Mouse (Mus musculus): Measurements from ENCODE around the gene Dennd1c. TPM values are rescaled to one million over a fixed set of nuclear protein-coding genes. Genes with fewer than 3 reads are reported as not detected.

Dennd1c gene
- polyA plus RNA-seq (2015; fragmentation: Nextera tagmentation; extraction: Ambion mirVana): 7.4 and 8.1 TPM in 2 replicates

- no peaks in the 10 kb centered on the region for H3K9me3 ChIP-seq (ENCODE audit: control insufficient read depth, low read length)
- peak within 1 kb of the TSS; percentile 38 for H3K9ac ChIP-seq (ENCODE audit: low read depth, low read length)
- no peak within 1 kb of the TSS for H3K4me2 ChIP-seq (ENCODE audit: low read depth, low read length)
- 0 out of 2 replicates have a peak, but pooled peaks cover 6% of the 10 kb centered on the region for H3K4me1 ChIP-seq (ENCODE audit: control insufficient read depth, insufficient read depth, low read length)
- no peak within 1 kb of the TSS for H3K4me3 ChIP-seq (ENCODE audit: low read length)
- ATAC-seq: peak; percentile 14; the same call in 1 of the 2 replicates
- 0 out of 2 replicates have a peak within 1 kb of the TSS, but pooled peaks have one; percentile 5 for H3K27ac ChIP-seq (ENCODE audit: low read length)
- WGBS: 43% methylated on average over 6 of the region's 6 CpGs
- H3K27me3 ChIP-seq (replicated peaks; ENCODE audit: control insufficient read depth, insufficient read depth, low read length): no peaks in the 10 kb centered on the region
- no peaks in the 10 kb centered on the region; the same call in 1 of the 2 replicates for H3K36me3 ChIP-seq (ENCODE audit: control insufficient read depth, insufficient read depth, low read length)
Observed at GRCm38 (mm10) chr17:57078336-57078735, at the start of gene Dennd1c. Dennd1c (minus strand) TSS chr17:57078514.

DNA sequence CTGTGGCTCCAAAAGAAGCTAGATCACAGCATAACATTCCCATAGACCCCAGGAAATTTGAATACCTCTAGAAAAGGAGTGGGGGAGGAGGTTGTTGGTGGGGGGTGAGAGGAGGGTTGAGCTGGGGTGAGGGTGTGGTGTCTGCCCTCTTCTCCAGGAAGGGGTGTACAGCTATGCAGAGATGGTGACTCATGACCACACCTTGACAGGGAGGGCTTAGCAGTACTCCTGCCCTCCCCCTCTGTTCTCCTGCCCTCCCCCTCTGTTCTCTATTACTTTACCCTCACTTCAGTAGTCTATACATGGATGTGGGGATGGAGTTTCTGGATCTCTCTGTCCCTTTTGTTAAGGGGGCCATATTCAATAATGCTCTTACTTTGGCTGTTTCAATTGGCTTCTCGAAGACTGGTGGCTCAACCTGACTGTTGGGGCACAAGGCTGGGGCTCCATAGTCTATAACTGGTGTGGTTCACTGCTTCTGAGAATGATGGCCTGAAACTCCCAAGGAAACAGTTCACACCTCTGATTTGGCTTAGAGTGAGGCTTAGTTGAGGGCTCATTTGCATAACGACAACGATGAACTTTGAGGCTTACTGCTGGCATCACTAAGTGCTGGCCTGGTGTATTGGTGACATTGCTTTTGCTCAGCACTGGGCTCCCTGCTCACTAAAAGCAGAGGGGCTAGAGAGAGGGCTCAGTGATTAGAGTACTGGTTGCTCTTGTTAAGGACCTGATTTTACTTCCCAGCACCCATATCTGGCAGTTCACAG, 47.7 kb upstream of the Dennd1c start:
- no peaks in the 10 kb centered on the region for H3K36me3 ChIP-seq (ENCODE audit: control insufficient read depth, insufficient read depth, low read length)
- no peaks in the 10 kb centered on the region for H3K4me1 ChIP-seq (ENCODE audit: control insufficient read depth, insufficient read depth, low read length)
- no peaks in the 10 kb centered on the region for H3K9me3 ChIP-seq (ENCODE audit: control insufficient read depth, low read length)
- H3K27me3 ChIP-seq (replicated peaks; ENCODE audit: control insufficient read depth, insufficient read depth, low read length): no peaks in the 10 kb centered on the region
- no peak for ATAC-seq
- H3K4me3 ChIP-seq (ENCODE audit: low read length): no peak overlapping the region
- H3K4me2 ChIP-seq (ENCODE audit: low read depth, low read length): no peak overlapping the region
- 63% methylated on average over 3 of the region's 3 CpGs for WGBS
- no peak overlapping the region for H3K27ac ChIP-seq (ENCODE audit: low read length)
- H3K9ac ChIP-seq (ENCODE audit: low read depth, low read length): no peak overlapping the region

DNA sequence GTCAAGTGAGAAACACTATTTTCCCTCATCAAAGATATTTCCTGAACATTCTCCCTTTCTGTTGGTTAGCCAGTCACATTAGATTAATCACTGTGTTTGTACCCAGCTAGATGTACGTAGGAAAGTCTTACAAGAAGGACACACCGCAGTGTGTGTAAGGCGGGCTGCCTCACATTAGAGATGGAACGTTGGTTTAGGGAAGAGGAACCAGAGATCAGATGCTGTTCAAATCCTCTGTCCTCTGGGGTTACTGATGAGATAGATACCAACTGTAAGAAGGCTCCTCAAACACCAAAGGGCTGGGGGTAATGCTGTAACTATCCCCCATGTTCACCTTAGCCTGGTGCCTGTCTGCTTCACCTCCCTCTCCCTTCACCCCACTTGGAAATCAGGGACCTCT, 46.5 kb upstream of the Dennd1c start:
- no peak overlapping the region for H3K9ac ChIP-seq (ENCODE audit: low read depth, low read length)
- H3K36me3 ChIP-seq (ENCODE audit: control insufficient read depth, insufficient read depth, low read length): no peaks in the 10 kb centered on the region
- no peak for ATAC-seq
- H3K27ac ChIP-seq (ENCODE audit: low read length): no peak overlapping the region
- no peaks in the 10 kb centered on the region for H3K4me1 ChIP-seq (ENCODE audit: control insufficient read depth, insufficient read depth, low read length)
- no peak overlapping the region for H3K4me3 ChIP-seq (ENCODE audit: low read length)
- no peaks in the 10 kb centered on the region for H3K9me3 ChIP-seq (ENCODE audit: control insufficient read depth, low read length)
- H3K27me3 ChIP-seq (replicated peaks; ENCODE audit: control insufficient read depth, insufficient read depth, low read length): no peaks in the 10 kb centered on the region
- H3K4me2 ChIP-seq (ENCODE audit: low read depth, low read length): no peak overlapping the region
- WGBS: 70% methylated on average over 4 of the region's 4 CpGs

GRCm38 (mm10) chr17:57123192-57124118, 45.1 kb upstream of the Dennd1c start:
- Histone ChIP-seq H3K4me3 (ENCODE audit: low read length) (no peak overlapping the region), H3K4me2 (ENCODE audit: low read depth, low read length) (no peak overlapping the region), H3K9me3 (ENCODE audit: control insufficient read depth, low read length) (no peaks in the 10 kb centered on the region), H3K9ac (ENCODE audit: low read depth, low read length) (no peak overlapping the region), H3K27me3 (replicated peaks; ENCODE audit: control insufficient read depth, insufficient read depth, low read length) (no peaks in the 10 kb centered on the region), H3K27ac (ENCODE audit: low read length) (no peak overlapping the region), H3K4me1 (ENCODE audit: control insufficient read depth, insufficient read depth, low read length) (peaks cover 4% of the 10 kb centered on the region; the same call in 1 of the 2 replicates), H3K36me3 (ENCODE audit: control insufficient read depth, insufficient read depth, low read length) (no peaks in the 10 kb centered on the region)
- 90% methylated on average over 11 of the region's 11 CpGs for WGBS
- no peak for ATAC-seq

- no peak overlapping the region for H3K9ac ChIP-seq (ENCODE audit: low read depth, low read length)
- WGBS: 86% methylated on average over 2 of the region's 2 CpGs
- no peaks in the 10 kb centered on the region for H3K36me3 ChIP-seq (ENCODE audit: control insufficient read depth, insufficient read depth, low read length)
- H3K27ac ChIP-seq (ENCODE audit: low read length): no peak overlapping the region
- peaks cover 4% of the 10 kb centered on the region; the same call in 1 of the 2 replicates for H3K4me1 ChIP-seq (ENCODE audit: control insufficient read depth, insufficient read depth, low read length)
- no peaks in the 10 kb centered on the region for H3K9me3 ChIP-seq (ENCODE audit: control insufficient read depth, low read length)
- H3K27me3 ChIP-seq (replicated peaks; ENCODE audit: control insufficient read depth, insufficient read depth, low read length): no peaks in the 10 kb centered on the region
- no peak for ATAC-seq
- H3K4me2 ChIP-seq (ENCODE audit: low read depth, low read length): no peak overlapping the region
- H3K4me3 ChIP-seq (ENCODE audit: low read length): no peak overlapping the region
Observed at GRCm38 (mm10) chr17:57121856-57122255, 43.5 kb upstream of the Dennd1c start.

DNA sequence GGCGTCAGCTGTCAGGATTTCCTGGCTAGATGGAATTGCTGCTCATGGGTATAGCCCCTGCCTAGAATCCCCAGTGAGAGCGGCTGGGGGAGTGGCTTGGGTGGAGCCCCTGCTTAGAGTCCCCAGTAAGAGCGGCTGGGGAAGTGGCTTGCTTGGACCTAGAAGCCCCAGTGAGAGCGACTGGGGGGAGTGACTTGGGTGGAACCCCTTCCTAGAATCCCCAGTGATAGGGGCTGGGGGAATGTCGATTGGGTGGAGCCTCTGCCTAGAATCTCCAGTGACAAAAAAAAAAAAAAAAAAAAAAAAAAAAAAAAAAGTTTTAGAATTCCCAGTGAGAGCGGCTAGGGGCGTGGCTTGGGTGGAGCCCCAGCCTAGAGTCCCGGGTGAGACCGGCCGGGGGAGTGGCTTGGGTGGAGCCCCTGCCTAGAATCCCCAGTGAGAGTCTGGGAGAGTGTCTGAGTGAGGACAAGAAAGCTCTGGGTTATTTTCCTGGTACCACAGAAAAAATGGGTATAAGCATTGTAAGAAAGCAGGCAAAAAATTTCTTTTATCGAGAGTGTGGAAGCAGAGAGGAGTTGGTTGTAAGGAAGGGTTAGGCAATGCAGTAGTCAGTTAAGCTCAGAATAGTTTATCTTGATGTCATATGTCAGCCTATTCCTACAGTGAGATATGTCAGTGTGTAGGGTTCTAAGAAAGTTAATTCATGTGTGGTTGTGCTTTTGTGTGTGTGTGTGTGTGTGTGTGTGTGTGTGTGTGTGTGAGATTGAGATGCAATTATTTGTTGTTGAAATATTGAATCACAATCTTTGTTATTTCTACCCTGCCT, 40.4 kb upstream of the Dennd1c start:
- H3K27ac ChIP-seq (ENCODE audit: low read length): no peak overlapping the region
- peak; percentile 93 for ATAC-seq
- H3K4me2 ChIP-seq (ENCODE audit: low read depth, low read length): no peak overlapping the region
- H3K9ac ChIP-seq (ENCODE audit: low read depth, low read length): no peak overlapping the region
- no peaks in the 10 kb centered on the region for H3K9me3 ChIP-seq (ENCODE audit: control insufficient read depth, low read length)
- peaks cover 4% of the 10 kb centered on the region; the same call in 1 of the 2 replicates for H3K4me1 ChIP-seq (ENCODE audit: control insufficient read depth, insufficient read depth, low read length)
- WGBS: 2% methylated on average over 11 of the region's 11 CpGs
- H3K4me3 ChIP-seq (ENCODE audit: low read length): no peak overlapping the region
- no peaks in the 10 kb centered on the region for H3K36me3 ChIP-seq (ENCODE audit: control insufficient read depth, insufficient read depth, low read length)
- H3K27me3 ChIP-seq (replicated peaks; ENCODE audit: control insufficient read depth, insufficient read depth, low read length): no peaks in the 10 kb centered on the region

GRCm38 (mm10) chr17:57116801-57117200, 38.5 kb upstream of the Dennd1c start:
- 67% methylated on average over 2 of the region's 2 CpGs for WGBS
- H3K36me3 ChIP-seq (ENCODE audit: control insufficient read depth, insufficient read depth, low read length): no peaks in the 10 kb centered on the region
- H3K4me2 ChIP-seq (ENCODE audit: low read depth, low read length): no peak overlapping the region

GRCm38 (mm10) chr17:57112768-57113474, 34.6 kb upstream of the Dennd1c start:
- no peak overlapping the region for H3K4me3 ChIP-seq (ENCODE audit: low read length)
- no peak overlapping the region for H3K4me2 ChIP-seq (ENCODE audit: low read depth, low read length)
- no peaks in the 10 kb centered on the region for H3K27me3 ChIP-seq (replicated peaks; ENCODE audit: control insufficient read depth, insufficient read depth, low read length)
- ATAC-seq: no peak
- H3K9me3 ChIP-seq (ENCODE audit: control insufficient read depth, low read length): no peaks in the 10 kb centered on the region
- no peak overlapping the region for H3K9ac ChIP-seq (ENCODE audit: low read depth, low read length)
- whole genome bisulfite sequencing: 78% methylated on average over 10 of the region's 10 CpGs
- H3K36me3 ChIP-seq (ENCODE audit: control insufficient read depth, insufficient read depth, low read length): no peaks in the 10 kb centered on the region
- H3K27ac ChIP-seq (ENCODE audit: low read length): no peak overlapping the region
- H3K4me1 ChIP-seq (ENCODE audit: control insufficient read depth, insufficient read depth, low read length): no peaks in the 10 kb centered on the region

More at GRCm38 (mm10) chr17:57116801-57117200, 38.5 kb upstream of the Dennd1c start:
- H3K9ac ChIP-seq (ENCODE audit: low read depth, low read length): no peak overlapping the region
- no peak overlapping the region for H3K4me3 ChIP-seq (ENCODE audit: low read length)
- ATAC-seq: no peak
- H3K27ac ChIP-seq (ENCODE audit: low read length): no peak overlapping the region
- peaks cover 4% of the 10 kb centered on the region; the same call in 1 of the 2 replicates for H3K4me1 ChIP-seq (ENCODE audit: control insufficient read depth, insufficient read depth, low read length)
- H3K27me3 ChIP-seq (replicated peaks; ENCODE audit: control insufficient read depth, insufficient read depth, low read length): no peaks in the 10 kb centered on the region
- no peaks in the 10 kb centered on the region for H3K9me3 ChIP-seq (ENCODE audit: control insufficient read depth, low read length)
